Mouse (Mus musculus) gastrocnemius, postnatal 4 days (tissue): ENCODE results near the gene Gm49352. TPM values are rescaled to one million over a fixed set of nuclear protein-coding genes. Genes with fewer than 3 reads are reported as not detected.
"Not testable (repeated sequence)": the region's sequence is repeated elsewhere in the genome, so short reads cannot be mapped to it uniquely, and the experiment has no call there.

Experiments
- DNase-seq, 2 experiments: peaks; one replicate each; pipeline ENCODE4 v3.0.0; 2021 to 2022; ENCODE audit warnings: low spot score in 2 of 2, mixed read lengths in 2 of 2
- long read RNA-seq, 2 experiments: library from polyadenylated mRNA; stranded (forward); transcript quantifications; one replicate each; pipeline ENCODE4 v2.0.0; 2021
- total RNA-seq, 2 experiments: library from RNA; stranded (reverse); gene quantifications; 2 replicates each; pipeline ENCODE4 v1.2.3; 2021

The Gm49352 gene
- total RNA-seq: not detected
- long read RNA-seq, experiment 1: 0 reads
- long read RNA-seq, experiment 2: 0 reads

GRCm38 (mm10) chr13:61568074-61568473 is at the start of gene Gm49352:
Gene Gm49352, minus strand, starts transcription at chr13:61568174.
- not testable (repeated sequence) for DNase-seq

DNA sequence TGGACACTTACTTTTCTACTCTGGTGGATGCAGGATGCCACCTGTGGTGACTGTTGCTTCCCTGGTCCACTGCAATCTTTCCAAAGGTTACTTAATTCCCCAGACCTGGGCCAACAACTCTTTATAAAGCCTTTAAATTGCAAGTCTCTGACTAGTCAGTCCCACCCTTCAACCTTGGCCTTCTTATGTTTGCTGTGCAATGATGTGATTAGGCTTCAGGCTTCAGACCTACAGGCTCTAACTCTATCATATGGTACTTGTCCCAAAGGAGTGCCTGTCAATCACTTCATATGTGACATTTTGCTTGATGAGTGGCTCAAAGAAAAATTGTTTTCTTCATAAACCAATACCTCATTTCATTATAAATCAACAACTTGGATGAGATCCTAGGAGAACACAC is 2.1 kb upstream of the Gm49352 start, which contains the start of gene Cts3:
Gene Cts3, minus strand, starts transcription at position 101 of the 400 bp plus-strand sequence.
- no peak for DNase-seq

- no peak for DNase-seq
These were observed 26.3 kb downstream of the Gm49352 start, which contains the start of gene Ctsm for GRCm38 (mm10) chr13:61541631-61542030. Gene Ctsm, minus strand, starts transcription at chr13:61541839.

Other genes starting within 250 kb of the Gm49352 start
- not detected for gene Cts7, start 210.0 kb downstream of the Gm49352 start, total RNA-seq
- gene Ctsm, start 26.3 kb downstream of the Gm49352 start, total RNA-seq: not detected
- not detected for gene Cts3, start 2.0 kb upstream of the Gm49352 start, total RNA-seq